Mouse (Mus musculus) neural tube, embryonic 13.5 days (tissue): ENCODE measurements at regions not wholly inside any gene's neighbourhood (a gene's known extent, or its start where the extent isn't known, plus 50 kb on each side); places are given as distances from the start of the nearest gene placed in this dataset.

Experiments
- ATAC-seq: fragments of 200-750 bp; cut with Nextera tagmentation; 2 replicates; pipeline ENCODE4 v1.8.0; 2017; ENCODE audit warnings: low read depth, mild to moderate bottlenecking, moderate TSS enrichment, moderate library complexity
- H3K27ac ChIP-seq: fragments of 300-500 bp; sonication (generic); replicated peaks from 2 replicates; pipeline ENCODE4 v1.5.1; 2015; ENCODE audit warnings: moderate library complexity, mild to moderate bottlenecking, inconsistent platforms
- H3K27me3 ChIP-seq: fragments of 300-500 bp; sonication (generic); 2 replicates; pipeline ENCODE4 v1.6.1; 2015; ENCODE audit warnings: mild to moderate bottlenecking, inconsistent platforms
- H3K36me3 ChIP-seq: fragments of 300-500 bp; sonication (generic); 2 replicates; pipeline ENCODE4 v1.6.1; 2015; ENCODE audit warnings: mild to moderate bottlenecking, inconsistent platforms
- H3K4me1 ChIP-seq: fragments of 300-500 bp; sonication (generic); replicated peaks from 2 replicates; pipeline ENCODE4 v1.6.1; 2015; ENCODE audit warnings: inconsistent platforms
- H3K4me2 ChIP-seq: fragments of 300-500 bp; sonication (generic); 2 replicates; pipeline ENCODE4 v1.6.1; 2015; ENCODE audit warnings: inconsistent platforms, mild to moderate bottlenecking, moderate library complexity
- H3K4me3 ChIP-seq: fragments of 300-500 bp; sonication (generic); 2 replicates; pipeline ENCODE4 v1.5.1; 2015; ENCODE audit warnings: mild to moderate bottlenecking, inconsistent platforms
- H3K9ac ChIP-seq: fragments of 300-500 bp; sonication (generic); 2 replicates; pipeline ENCODE4 v1.6.1; 2015; ENCODE audit warnings: moderate library complexity, mild to moderate bottlenecking, inconsistent platforms
- H3K9me3 ChIP-seq: fragments of 300-500 bp; sonication (generic); 2 replicates; pipeline ENCODE4 v1.6.1; 2016; ENCODE audit warnings: inconsistent platforms
- whole genome bisulfite sequencing: fragments of 180-500 bp; shearing (Covaris S2); methylation state at CpG from one replicate; pipeline ENCODE4 v1.1.7; 2015; 5-methylcytosine and 5-hydroxymethylcytosine counted together

GRCm38 (mm10) chr13:99778747-99779146 is 122.1 kb downstream of the Cartpt start:
- no peak for ATAC-seq
- WGBS: 86% methylated on average over 2 of the region's 2 CpGs
- H3K4me2 ChIP-seq: no peak overlapping the region

GRCm38 (mm10) chr13:99777736-99778135 is 123.2 kb downstream of the Cartpt start:
- H3K9me3 ChIP-seq: no peaks in the 10 kb centered on the region
- no peaks in the 10 kb centered on the region for H3K27me3 ChIP-seq
- H3K4me3 ChIP-seq: no peak overlapping the region
- no peaks in the 10 kb centered on the region for H3K36me3 ChIP-seq
- peaks cover 18% of the 10 kb centered on the region for H3K4me1 ChIP-seq
- no peak overlapping the region for H3K4me2 ChIP-seq
- H3K9ac ChIP-seq: no peak overlapping the region
- no peak for ATAC-seq
- no peak overlapping the region for H3K27ac ChIP-seq
- WGBS: 88% methylated on average over 9 of the region's 9 CpGs

More at GRCm38 (mm10) chr13:99778747-99779146, 122.1 kb downstream of the Cartpt start:
- no peak overlapping the region for H3K4me3 ChIP-seq
- no peaks in the 10 kb centered on the region for H3K36me3 ChIP-seq
- H3K27me3 ChIP-seq: no peaks in the 10 kb centered on the region
- no peaks in the 10 kb centered on the region for H3K9me3 ChIP-seq
- H3K9ac ChIP-seq: no peak overlapping the region
- peaks cover 20% of the 10 kb centered on the region for H3K4me1 ChIP-seq
- no peak overlapping the region for H3K27ac ChIP-seq

GRCm38 (mm10) chr13:99765965-99766364 is 134.9 kb downstream of the Cartpt start:
- H3K4me1 ChIP-seq: peaks cover 42% of the 10 kb centered on the region
- WGBS: 61% methylated on average over 5 of the region's 5 CpGs
- ATAC-seq: no peak
- no peak overlapping the region for H3K27ac ChIP-seq
- H3K27me3 ChIP-seq: no peaks in the 10 kb centered on the region
- no peaks in the 10 kb centered on the region for H3K9me3 ChIP-seq
- H3K4me3 ChIP-seq: no peak overlapping the region
- H3K4me2 ChIP-seq: no peak overlapping the region
- H3K36me3 ChIP-seq: no peaks in the 10 kb centered on the region
- no peak overlapping the region for H3K9ac ChIP-seq

GRCm38 (mm10) chr13:99764764-99765163 is 136.1 kb downstream of the Cartpt start:
- Histone ChIP-seq H3K36me3 (no peaks in the 10 kb centered on the region), H3K27ac (0 out of 2 replicates have a peak overlapping the region, but pooled peaks have one; percentile 42), H3K9me3 (no peaks in the 10 kb centered on the region), H3K4me2 (no peak overlapping the region), H3K27me3 (no peaks in the 10 kb centered on the region), H3K4me1 (peaks cover 50% of the 10 kb centered on the region), H3K9ac (no peak overlapping the region), H3K4me3 (no peak overlapping the region)
- 73% methylated on average over 3 of the region's 3 CpGs for WGBS
- ATAC-seq: no peak

GRCm38 (mm10) chr13:99764097-99764714 is 136.7 kb downstream of the Cartpt start:
- no peak overlapping the region for H3K4me3 ChIP-seq
- ATAC-seq: peak; percentile 83
- H3K4me2 ChIP-seq: no peak overlapping the region
- H3K27me3 ChIP-seq: no peaks in the 10 kb centered on the region
- H3K36me3 ChIP-seq: no peaks in the 10 kb centered on the region
- peaks cover 55% of the 10 kb centered on the region for H3K4me1 ChIP-seq
- 44% methylated on average over 6 of the region's 6 CpGs for WGBS
- H3K27ac ChIP-seq: peak overlapping the region; percentile 71
- no peak overlapping the region for H3K9ac ChIP-seq
- H3K9me3 ChIP-seq: no peaks in the 10 kb centered on the region

- H3K9me3 ChIP-seq: no peaks in the 10 kb centered on the region
- H3K9ac ChIP-seq: no peak overlapping the region
- H3K27ac ChIP-seq: no peak overlapping the region
- H3K4me2 ChIP-seq: no peak overlapping the region
- peaks cover 62% of the 10 kb centered on the region for H3K4me1 ChIP-seq
- no peak for ATAC-seq
- 78% methylated on average over 9 of the region's 9 CpGs for WGBS
- H3K4me3 ChIP-seq: no peak overlapping the region
- H3K36me3 ChIP-seq: no peaks in the 10 kb centered on the region
- H3K27me3 ChIP-seq: no peaks in the 10 kb centered on the region
These were observed 139.0 kb downstream of the Cartpt start for GRCm38 (mm10) chr13:99761843-99762242.

GRCm38 (mm10) chr13:99761423-99761822 is 139.5 kb downstream of the Cartpt start:
- no peak overlapping the region for H3K4me3 ChIP-seq
- H3K36me3 ChIP-seq: no peaks in the 10 kb centered on the region
- H3K9me3 ChIP-seq: no peaks in the 10 kb centered on the region
- ATAC-seq: no peak
- WGBS: 78% methylated on average over 4 of the region's 4 CpGs
- H3K9ac ChIP-seq: no peak overlapping the region
- no peaks in the 10 kb centered on the region for H3K27me3 ChIP-seq
- H3K4me2 ChIP-seq: no peak overlapping the region
- H3K27ac ChIP-seq: no peak overlapping the region
- H3K4me1 ChIP-seq: peaks cover 62% of the 10 kb centered on the region

GRCm38 (mm10) chr13:99760646-99761045 is 140.2 kb downstream of the Cartpt start:
- WGBS: 84% methylated on average over 4 of the region's 4 CpGs
- H3K4me1 ChIP-seq: peaks cover 62% of the 10 kb centered on the region
- H3K27me3 ChIP-seq: no peaks in the 10 kb centered on the region
- ATAC-seq: no peak
- H3K9me3 ChIP-seq: no peaks in the 10 kb centered on the region
- no peak overlapping the region for H3K4me2 ChIP-seq
- no peak overlapping the region for H3K27ac ChIP-seq
- no peak overlapping the region for H3K9ac ChIP-seq
- H3K36me3 ChIP-seq: no peaks in the 10 kb centered on the region
- no peak overlapping the region for H3K4me3 ChIP-seq

GRCm38 (mm10) chr13:99759256-99760044 is 141.4 kb downstream of the Cartpt start:
- no peak overlapping the region for H3K4me2 ChIP-seq
- H3K4me3 ChIP-seq: no peak overlapping the region
- peak; percentile 88 for ATAC-seq
- H3K36me3 ChIP-seq: no peaks in the 10 kb centered on the region
- no peaks in the 10 kb centered on the region for H3K9me3 ChIP-seq
- no peaks in the 10 kb centered on the region for H3K27me3 ChIP-seq
- H3K27ac ChIP-seq: 0 out of 2 replicates have a peak overlapping the region, but pooled peaks have one; percentile 15
- no peak overlapping the region for H3K9ac ChIP-seq
- 36% methylated on average over 10 of the region's 10 CpGs for WGBS
- peaks cover 50% of the 10 kb centered on the region for H3K4me1 ChIP-seq

GRCm38 (mm10) chr13:99754701-99755100 is 146.2 kb downstream of the Cartpt start:
- 88% methylated on average over 5 of the region's 5 CpGs for WGBS
- H3K9ac ChIP-seq: no peak overlapping the region
- no peaks in the 10 kb centered on the region for H3K27me3 ChIP-seq
- H3K4me1 ChIP-seq: peaks cover 15% of the 10 kb centered on the region
- ATAC-seq: no peak
- H3K4me3 ChIP-seq: no peak overlapping the region
- H3K36me3 ChIP-seq: no peaks in the 10 kb centered on the region
- no peak overlapping the region for H3K4me2 ChIP-seq
- no peak overlapping the region for H3K27ac ChIP-seq
- H3K9me3 ChIP-seq: no peaks in the 10 kb centered on the region

GRCm38 (mm10) chr13:99754251-99754652 is 146.6 kb downstream of the Cartpt start:
- H3K9me3 ChIP-seq: no peaks in the 10 kb centered on the region
- 66% methylated on average over 5 of the region's 5 CpGs for WGBS

GRCm38 (mm10) chr13:99753526-99753925 is 147.4 kb downstream of the Cartpt start:
- Histone ChIP-seq H3K4me2 (no peak overlapping the region), H3K9me3 (no peaks in the 10 kb centered on the region), H3K36me3 (no peaks in the 10 kb centered on the region), H3K27ac (no peak overlapping the region), H3K27me3 (no peaks in the 10 kb centered on the region), H3K4me3 (no peak overlapping the region), H3K4me1 (peaks cover 6% of the 10 kb centered on the region; the same call in 1 of the 2 replicates), H3K9ac (no peak overlapping the region)
- ATAC-seq: no peak
- 89% methylated on average over 3 of the region's 3 CpGs for WGBS

More at GRCm38 (mm10) chr13:99754251-99754652, 146.6 kb downstream of the Cartpt start:
- Histone ChIP-seq H3K4me3 (no peak overlapping the region), H3K27me3 (no peaks in the 10 kb centered on the region), H3K9ac (no peak overlapping the region), H3K4me2 (no peak overlapping the region), H3K36me3 (no peaks in the 10 kb centered on the region), H3K4me1 (peaks cover 11% of the 10 kb centered on the region), H3K27ac (no peak overlapping the region)
- ATAC-seq: no peak
